Mouse (Mus musculus) ES-E14 (cell line): ENCODE data around the gene Batf.

Experiments
- CHD2 ChIP-seq: IDR thresholded peaks from 2 replicates; pipeline ENCODE4 v1.6.1; 2014; ENCODE audit warnings: mild to moderate bottlenecking, low read depth, low read length, inconsistent platforms
- HCFC1 ChIP-seq: IDR thresholded peaks from 2 replicates; pipeline ENCODE4 v1.6.1; 2012; ENCODE audit warnings: low read length, inconsistent platforms, borderline replicate concordance; ENCODE audit not compliant: insufficient read depth
- ZC3H11A ChIP-seq: IDR thresholded peaks from 2 replicates; pipeline ENCODE4 v1.6.1; 2012; ENCODE audit warnings: low read depth, mild to moderate bottlenecking, inconsistent platforms, low read length, borderline replicate concordance

DNA sequence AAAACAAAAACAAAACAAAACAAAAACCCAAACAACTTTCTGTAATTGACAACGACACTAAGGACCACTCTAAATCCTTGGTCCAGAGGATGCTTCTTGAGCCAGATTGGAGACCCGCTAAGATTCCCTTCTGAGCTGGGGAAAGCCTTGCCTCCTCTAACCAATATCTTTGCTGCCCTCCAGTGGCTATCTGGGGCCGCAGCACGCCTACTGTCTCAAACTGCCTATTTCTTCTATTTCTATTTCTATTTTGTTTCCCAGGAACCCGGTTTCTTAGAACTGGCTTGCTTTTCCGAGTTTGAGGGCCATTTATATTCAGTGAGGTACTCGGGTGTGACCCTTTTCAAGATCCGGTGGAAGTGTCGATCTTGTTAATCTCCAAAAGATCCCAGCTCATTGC, 23.6 kb upstream of the Batf start:
- TF ChIP-seq ZC3H11A (peak; percentile 92), HCFC1 (no peak), CHD2 (no peak)
